Mouse (Mus musculus): ENCODE data around the gene Ednra.

GRCm38 (mm10) chr8:77717036-77717435, 7.2 kb downstream of the Ednra start:
- no peak for TF ChIP-seq POLR2A (IDR thresholded peaks at IDR 0.05; ENCODE audit: control insufficient read depth, extremely low read depth, insufficient read depth, low read length, poor library complexity)
- no peak for TF ChIP-seq CTCF (IDR thresholded peaks at IDR 0.05; ENCODE audit: borderline replicate concordance, control insufficient read depth, extremely low read depth, insufficient read depth, low read length, poor library complexity)
